Mouse (Mus musculus) neutrophil, adult 59 days (primary cell): ENCODE data around the gene Atrnl1. TPM values are rescaled to one million over a fixed set of nuclear protein-coding genes. Genes with fewer than 3 reads are reported as not detected.

ENCODE experiments used
- total RNA-seq, 2 experiments: library from RNA; stranded (reverse); gene quantifications; 1 replicate in 1 of 2; 2 replicates in 1 of 2; pipeline ENCODE4 v1.2.4; 2023

Gene Atrnl1
- total RNA-seq: 10 to 100 TPM; 41.2 to 56.8 TPM

GRCm38 (mm10) chr19:57610476-57611261 is at the start of gene Atrnl1:
Gene Atrnl1, plus strand, starts transcription at chr19:57611034.

Other genes with a start within 250 kb of the Atrnl1 start
- gene Trub1, start 158.1 kb upstream of the Atrnl1 start, total RNA-seq: 1 to 10 TPM; 1.5 to 1.6 TPM